Mouse (Mus musculus): Measurements from ENCODE around the gene Lect2.

DNA sequence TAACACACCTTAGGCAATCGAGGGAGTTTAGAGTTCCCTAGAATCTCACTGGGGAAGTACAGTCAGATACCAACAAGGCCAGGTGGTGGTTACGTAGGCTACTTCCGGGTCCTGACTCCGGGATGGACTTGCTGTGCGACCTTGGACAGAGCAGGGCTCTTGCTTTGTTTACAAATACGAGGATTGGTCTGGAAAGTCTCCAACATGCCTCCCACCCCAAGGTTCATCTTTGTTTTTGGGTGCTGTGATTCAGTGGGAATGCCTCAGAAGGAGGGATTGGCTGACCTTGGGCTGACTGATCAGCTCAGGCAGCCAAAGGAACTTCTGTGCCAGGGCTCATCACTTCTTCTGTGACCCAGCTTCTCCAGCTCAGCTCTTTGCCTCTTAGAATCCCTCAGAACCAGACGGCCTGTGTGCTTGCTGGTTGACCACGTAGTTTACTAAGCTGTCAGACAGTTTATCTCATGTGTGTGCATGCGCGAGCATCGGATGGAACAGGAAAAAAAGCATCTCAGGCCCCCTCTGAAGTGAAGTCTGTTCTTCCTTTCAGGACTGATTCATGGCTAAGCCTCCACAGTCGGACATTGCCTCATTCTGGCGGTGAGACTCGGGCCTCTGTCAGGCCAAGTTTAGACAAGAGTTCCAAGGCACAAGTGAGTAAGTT, 40.3 kb upstream of the Lect2 start:
- TF ChIP-seq CTCF (IDR thresholded peaks at IDR 0.05; ENCODE audit: low read depth, low read length) (no peak), POLR2A (IDR thresholded peaks at IDR 0.05; ENCODE audit: extremely low read depth, insufficient read depth, low read length) (no peak)

Data from liver, adult 2 months (tissue).